In the genomic region with DNA sequence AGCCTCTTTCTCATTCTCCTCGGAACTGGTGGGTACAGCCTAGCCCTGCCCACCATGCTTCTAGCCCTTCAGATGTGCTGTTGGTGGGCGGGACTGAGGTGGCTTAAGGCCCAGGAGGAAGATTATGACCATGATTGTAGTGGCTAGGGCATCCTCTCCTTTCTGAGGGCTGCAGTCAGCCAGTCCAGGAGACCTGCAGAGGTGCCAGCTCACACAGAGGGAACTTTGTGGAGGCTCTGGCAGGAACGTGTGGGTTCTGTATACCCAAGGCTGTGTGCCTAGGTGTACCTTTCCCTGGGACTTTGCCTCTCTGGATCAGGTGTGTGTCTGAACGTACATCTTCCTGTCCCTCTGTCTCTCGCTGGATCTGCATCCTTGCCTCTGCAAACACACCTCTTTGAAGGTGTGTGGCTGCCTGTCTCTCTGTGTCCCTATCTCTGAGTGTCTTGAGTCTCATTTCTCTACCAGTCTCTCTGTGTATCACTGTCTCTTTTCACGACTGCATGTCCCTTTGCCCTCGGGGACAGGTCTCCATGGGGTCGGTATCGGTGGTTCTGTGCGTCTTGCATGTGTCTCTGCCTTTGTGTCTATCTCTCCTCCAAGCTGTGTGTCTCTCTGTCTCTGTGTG, we compare ENCODE assay signal across 9 mouse cellular contexts. TPM values are rescaled to one million over a fixed set of nuclear protein-coding genes. Genes with fewer than 3 reads are reported as not detected.
DNase-seq lines count a peak whose midpoint lies in the region; ATAC-seq and TF ChIP-seq lines count a peak whose summit lies in the region.
"Had no signal": no experiment of that assay in that cellular context is flagged by ENCODE, and none has a peak within 500 bp of the region (broad histone marks: within the 10 kb centered on the region; RNA-seq: fewer than 3 reads in every experiment).

No protein-coding gene starts in this region.

- no peak for TF ChIP-seq EP300 in lung, postnatal 0 days (IDR thresholded peaks at IDR 0.05)

- H3K36me3 ChIP-seq in lung, postnatal 0 days (ENCODE audit: insufficient read depth, low read length), result no peaks in the 10 kb centered on the region
- H3K36me3 ChIP-seq in heart, embryonic 16.5 days (ENCODE audit: control insufficient read depth, insufficient read depth), result no peaks in the 10 kb centered on the region
- H3K36me3 ChIP-seq in midbrain, embryonic 10.5 days, result peaks cover 20% of the 10 kb centered on the region

- H3K9ac ChIP-seq in lung, postnatal 0 days (replicated peaks; ENCODE audit: low read depth), result peak overlapping the region; percentile 73
- peak overlapping the region; percentile 78 for H3K9ac ChIP-seq in heart, embryonic 16.5 days (ENCODE audit: low read length)

- DNase-seq in cerebellum, adult 9-10 months, result peak; percentile 77
- no peak for DNase-seq in cerebellum, adult 11 months
- no peak for DNase-seq in lung, postnatal 0 days (ENCODE audit: low spot score)
- DNase-seq in lung, postnatal 25 days (ENCODE audit: low spot score), result no peak
- DNase-seq in midbrain, embryonic 10.5 days (ENCODE audit: low spot score), result no peak
- DNase-seq in thymus, postnatal 0 days (ENCODE audit: low spot score), result no peak

- no peak for ATAC-seq in lung, postnatal 0 days
- ATAC-seq in heart, embryonic 16.5 days (replicated peaks; ENCODE audit: extremely low read depth, insufficient read depth, low FRiP score), result no peak
- no peak for ATAC-seq in erythroid progenitor cell, adult 5-6 weeks (replicated peaks; ENCODE audit: low FRiP score, poor library complexity, severe bottlenecking)

- no peak for TF ChIP-seq CTCF in lung, postnatal 0 days (IDR thresholded peaks at IDR 0.05)

- H3K4me1 ChIP-seq in lung, postnatal 0 days (ENCODE audit: insufficient read depth, low read depth, low read length), result no peaks in the 10 kb centered on the region
- peaks cover 4% of the 10 kb centered on the region; the same call in 1 of the 2 replicates for H3K4me1 ChIP-seq in heart, embryonic 16.5 days (ENCODE audit: control insufficient read depth, insufficient read depth, low read length)
- peaks cover 63% of the 10 kb centered on the region for H3K4me1 ChIP-seq in midbrain, embryonic 10.5 days

- no peaks in the 10 kb centered on the region for H3K9me3 ChIP-seq in lung, postnatal 0 days (ENCODE audit: low read length)
- no peaks in the 10 kb centered on the region for H3K9me3 ChIP-seq in heart, embryonic 16.5 days (replicated peaks; ENCODE audit: control insufficient read depth, low read length)
- H3K9me3 ChIP-seq in midbrain, embryonic 10.5 days (replicated peaks), result 0 out of 2 replicates have a peak, but pooled peaks cover 8% of the 10 kb centered on the region

- 23% methylated on average over 10 of the region's 10 CpGs for WGBS in lung, postnatal 0 days
- WGBS in heart, embryonic 16.5 days, result 29% methylated on average over 10 of the region's 10 CpGs
- 9% methylated on average over 10 of the region's 10 CpGs for WGBS in midbrain, embryonic 10.5 days

- no peaks in the 10 kb centered on the region; the same call in 1 of the 2 replicates for H3K27me3 ChIP-seq in lung, postnatal 0 days (replicated peaks; ENCODE audit: insufficient read depth, low read length)
- H3K27me3 ChIP-seq in heart, embryonic 16.5 days (ENCODE audit: control insufficient read depth, insufficient read depth, low read length), result no peaks in the 10 kb centered on the region
- H3K27me3 ChIP-seq in midbrain, embryonic 10.5 days (ENCODE audit: low read depth, poor library complexity, severe bottlenecking), result peaks cover 44% of the 10 kb centered on the region

- peak overlapping the region; percentile 64; the same call in 1 of the 2 replicates for H3K27ac ChIP-seq in lung, postnatal 0 days (ENCODE audit: low read length)
- peak overlapping the region; percentile 54; the same call in 1 of the 2 replicates for H3K27ac ChIP-seq in heart, embryonic 16.5 days (ENCODE audit: low read length)
- H3K27ac ChIP-seq in midbrain, embryonic 10.5 days (replicated peaks), result peak overlapping the region; percentile 97

- peak overlapping the region; percentile 90 for H3K4me2 ChIP-seq in lung, postnatal 0 days (replicated peaks; ENCODE audit: low read depth, low read length)
- peak overlapping the region; percentile 93 for H3K4me2 ChIP-seq in heart, embryonic 16.5 days (ENCODE audit: low read depth, low read length)

- H3K4me3 ChIP-seq in lung, postnatal 0 days (ENCODE audit: low read depth, low read length), result peak overlapping the region; percentile 55
- H3K4me3 ChIP-seq in heart, embryonic 16.5 days (ENCODE audit: low read length), result peak overlapping the region; percentile 63
- H3K4me3 ChIP-seq in midbrain, embryonic 10.5 days, result peak overlapping the region; percentile 82

RNA-seq across cellular contexts. Expression of gene Enho, which starts 0.8 kb away (rescaled TPM):
- polyA plus RNA-seq in lung, postnatal 0 days (2015; fragmentation: Nextera tagmentation; extraction: Ambion mirVana), result 18.9 and 25.0 TPM in 2 replicates
- 4.7 and 5.6 TPM in 2 replicates for polyA plus RNA-seq in heart, embryonic 16.5 days (2015; fragmentation: Nextera tagmentation; extraction: Ambion mirVana)
- 23.2 and 31.4 TPM in 2 replicates for polyA plus RNA-seq in midbrain, embryonic 10.5 days (2016; fragmentation: Nextera tagmentation; extraction: Ambion mirVana)
- not detected in 2 replicates for total RNA-seq in erythroid progenitor cell, adult 5-6 weeks (2015; ENCODE audit: low replicate concordance)
- total RNA-seq in erythroid progenitor cell, adult 5-6 weeks (2017; ENCODE audit: low replicate concordance), result not detected in 2 replicates
- 10.3 and 10.5 TPM in 2 replicates for polyA plus RNA-seq in thymus, postnatal 0 days (2015; fragmentation: Nextera tagmentation; extraction: Ambion mirVana)

RNA-seq across cellular contexts. Expression of gene Cntfr, which starts 57.6 kb away (rescaled TPM):
- polyA plus RNA-seq in lung, postnatal 0 days (2015; fragmentation: Nextera tagmentation; extraction: Ambion mirVana), result 0.77 and 1.1 TPM in 2 replicates
- polyA plus RNA-seq in heart, embryonic 16.5 days (2015; fragmentation: Nextera tagmentation; extraction: Ambion mirVana), result 1.5 and 2.0 TPM in 2 replicates
- 27.1 and 35.8 TPM in 2 replicates for polyA plus RNA-seq in midbrain, embryonic 10.5 days (2016; fragmentation: Nextera tagmentation; extraction: Ambion mirVana)
- not detected in 2 replicates for total RNA-seq in erythroid progenitor cell, adult 5-6 weeks (2015; ENCODE audit: low replicate concordance)
- total RNA-seq in erythroid progenitor cell, adult 5-6 weeks (2017; ENCODE audit: low replicate concordance), result not detected in 2 replicates
- polyA plus RNA-seq in thymus, postnatal 0 days (2015; fragmentation: Nextera tagmentation; extraction: Ambion mirVana), result 0.26 and 0.43 TPM in 2 replicates
- total RNA-seq: hematopoietic stem cell, adult 5-6 weeks had no signal
